Mouse (Mus musculus) right cerebral cortex, postnatal 25 days (tissue): ENCODE measurements around the gene Ect2l.
A peak's percentile ranks its signal among the peaks of the same experiment; 100 is the strongest.

Experiments
- DNase-seq: peaks from one replicate; pipeline ENCODE4 v3.0.0; 2022

Ect2l gene

DNA sequence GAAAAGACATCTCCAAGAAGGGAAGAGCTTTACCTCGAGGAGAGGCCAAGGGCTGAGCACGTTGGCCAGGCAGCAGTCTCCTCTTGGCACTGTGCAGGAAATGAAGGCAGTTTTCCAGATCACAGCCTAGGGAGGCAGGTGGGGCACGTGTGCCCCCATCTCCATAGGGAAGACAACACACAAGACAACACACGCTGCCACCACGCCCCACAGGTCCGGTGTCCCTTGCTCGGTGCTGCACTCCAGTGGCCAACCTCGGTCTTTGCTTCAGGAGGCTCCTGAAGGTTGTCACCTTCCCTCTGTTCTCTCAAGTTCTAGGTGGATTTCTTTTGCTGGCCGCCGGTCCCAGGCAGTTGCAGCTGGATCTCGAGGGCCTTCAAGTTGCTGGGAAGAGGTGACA lies at the start of gene Ect2l:
Gene Ect2l (minus strand): TSS at position 165 of the 400 bp plus-strand sequence.
- no peak for DNase-seq

DNA sequence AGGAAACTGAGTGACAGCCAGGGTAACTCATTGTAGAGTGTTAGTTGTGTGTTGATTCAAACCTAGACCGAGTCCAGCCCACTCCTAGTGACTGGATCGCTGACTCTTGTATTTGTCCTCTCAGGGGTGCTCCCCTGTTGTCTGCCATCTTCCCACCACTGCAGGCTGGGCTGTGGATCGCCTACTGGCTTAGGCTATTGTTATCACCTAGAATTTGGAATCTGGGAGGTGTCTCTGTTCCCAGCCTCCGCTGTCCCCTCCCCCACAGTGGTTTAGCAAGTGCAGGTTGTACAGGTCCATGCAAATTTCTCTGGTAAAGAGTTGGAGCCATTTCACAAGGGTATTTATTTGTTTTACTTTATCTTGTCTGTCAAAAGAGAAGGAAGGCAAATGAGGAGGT lies 40.7 kb upstream of the Ect2l start:
- DNase-seq = no peak

DNA sequence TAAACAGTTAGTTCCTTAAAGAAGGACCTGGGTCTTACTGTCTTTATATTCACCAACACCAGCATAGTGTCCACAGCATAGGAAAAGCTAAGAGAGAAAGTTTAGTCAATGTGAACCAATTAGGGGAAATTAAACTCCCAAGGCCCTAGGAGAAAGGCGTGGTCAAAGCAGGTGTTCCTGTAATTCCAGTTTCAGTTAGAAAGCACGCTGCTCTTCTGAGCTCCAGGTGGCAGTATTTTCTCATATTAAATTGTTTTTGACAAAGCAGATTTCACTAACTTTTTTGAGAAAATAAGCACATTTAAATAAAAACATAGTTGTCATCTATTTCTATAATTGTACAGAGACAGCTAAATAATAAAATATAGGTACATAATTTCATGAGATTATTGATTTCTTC lies 32.9 kb upstream of the Ect2l start:
- DNase-seq = no peak

DNA sequence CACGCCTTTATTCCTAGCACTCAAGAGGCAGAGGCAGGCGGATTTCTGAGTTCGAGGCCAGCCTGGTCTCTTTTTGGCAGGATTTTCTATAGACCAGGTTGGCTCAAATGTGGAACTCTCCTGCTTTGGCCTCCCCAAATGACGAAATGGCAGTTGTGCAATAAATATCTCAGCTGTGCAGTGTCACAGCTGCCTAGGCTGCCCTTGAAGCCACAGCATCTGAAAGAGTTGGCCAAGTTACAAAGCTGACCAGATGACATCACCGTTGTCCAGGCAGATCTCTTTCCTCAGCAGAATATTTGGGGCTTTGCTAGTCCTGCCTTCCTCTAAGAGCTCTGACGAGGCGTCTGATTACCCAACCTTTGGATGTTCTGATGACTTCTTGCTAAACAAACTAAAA lies 26.5 kb upstream of the Ect2l start:
- no peak for DNase-seq

DNA sequence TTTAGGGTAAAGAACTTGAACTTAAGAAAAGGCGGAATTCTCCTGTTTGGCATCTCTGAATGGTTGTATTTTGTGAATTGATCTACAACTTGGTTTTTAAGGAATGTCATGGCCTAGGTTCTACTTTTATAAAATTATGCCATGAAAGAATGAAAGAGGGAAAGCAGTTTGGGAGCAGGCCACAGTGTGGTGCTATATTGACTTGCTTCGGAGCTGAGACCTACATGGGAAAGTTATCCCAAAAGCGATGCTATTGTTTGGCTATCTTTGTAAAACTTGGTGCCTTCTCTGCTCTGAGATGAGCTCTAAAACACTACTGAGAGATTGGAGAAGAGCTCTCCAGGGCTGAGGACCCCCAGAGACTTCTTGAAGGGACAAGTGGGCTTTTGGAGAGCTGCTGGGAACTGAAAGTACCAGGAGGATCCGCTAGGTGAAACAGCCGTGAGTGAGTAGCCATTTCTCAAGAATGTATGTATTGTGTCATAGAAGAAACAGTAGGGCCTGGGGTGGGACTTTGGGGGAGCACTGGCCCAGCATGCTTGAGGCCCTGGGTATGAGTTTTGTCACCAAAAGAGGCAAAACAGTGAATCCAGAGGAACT lies 25.7 kb upstream of the Ect2l start:
- no peak for DNase-seq

DNA sequence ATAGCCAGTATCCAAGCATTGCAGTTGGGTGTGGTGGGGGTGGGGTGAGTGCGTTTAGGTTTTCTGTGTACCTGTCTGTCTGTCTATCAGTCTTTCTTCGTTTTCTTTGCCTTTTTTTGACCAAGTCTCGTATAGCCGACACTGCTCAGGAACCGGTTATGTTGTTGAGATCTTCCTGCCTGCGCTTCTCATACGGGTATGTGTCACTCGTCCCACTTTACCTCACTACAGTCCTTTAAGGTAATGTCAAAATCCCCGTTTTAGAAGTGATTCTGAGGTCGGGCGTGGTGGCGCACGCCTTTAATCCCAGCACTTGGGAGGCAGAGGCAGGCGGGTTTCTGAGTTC lies 24.7 kb upstream of the Ect2l start:
- no peak for DNase-seq

DNA sequence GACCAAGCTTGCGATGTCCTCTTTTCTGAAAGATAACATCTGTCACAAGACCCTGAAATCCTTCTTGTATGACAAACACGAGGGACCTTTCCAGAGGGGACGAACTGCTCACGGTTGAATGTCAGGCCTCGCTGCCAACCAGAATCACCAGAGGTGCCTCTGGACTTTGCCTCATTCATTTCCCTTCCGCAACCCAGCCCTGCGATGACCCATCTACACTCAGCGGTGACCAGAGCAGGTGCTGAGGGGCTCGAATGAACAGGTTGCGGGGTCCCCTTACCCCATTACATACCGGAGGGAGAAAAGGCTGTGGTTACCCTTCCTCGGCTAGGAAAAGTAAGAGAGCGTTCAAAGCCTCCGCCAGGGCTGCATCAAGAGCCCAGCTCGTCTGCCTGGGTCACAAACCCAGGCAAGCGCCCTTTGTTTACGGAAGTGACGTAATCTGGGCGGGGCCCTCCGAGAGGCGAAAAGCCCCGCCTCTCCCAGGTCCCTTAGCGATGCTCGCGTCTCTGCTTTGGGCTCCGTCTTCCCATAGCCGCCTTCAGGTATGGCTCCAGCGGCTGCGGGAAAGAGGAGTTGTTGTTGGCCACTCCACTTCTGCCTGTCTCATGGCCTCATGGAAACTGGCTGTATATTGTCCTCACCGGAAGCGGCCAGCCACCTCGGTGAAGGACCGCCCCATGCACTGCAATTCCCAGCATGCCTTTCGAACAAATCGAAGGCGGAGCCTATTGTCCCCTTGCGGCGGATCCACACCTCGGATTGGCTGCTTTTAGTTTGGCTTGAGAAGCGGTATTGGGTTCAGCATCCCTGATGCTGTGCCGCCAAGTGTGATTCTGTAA lies 24.1 kb upstream of the Ect2l start, which contains the start of gene Ccdc28a:
Gene Ccdc28a (minus strand): TSS at position 439 of the 842 bp plus-strand sequence.
- DNase-seq = peak; percentile 95

DNA sequence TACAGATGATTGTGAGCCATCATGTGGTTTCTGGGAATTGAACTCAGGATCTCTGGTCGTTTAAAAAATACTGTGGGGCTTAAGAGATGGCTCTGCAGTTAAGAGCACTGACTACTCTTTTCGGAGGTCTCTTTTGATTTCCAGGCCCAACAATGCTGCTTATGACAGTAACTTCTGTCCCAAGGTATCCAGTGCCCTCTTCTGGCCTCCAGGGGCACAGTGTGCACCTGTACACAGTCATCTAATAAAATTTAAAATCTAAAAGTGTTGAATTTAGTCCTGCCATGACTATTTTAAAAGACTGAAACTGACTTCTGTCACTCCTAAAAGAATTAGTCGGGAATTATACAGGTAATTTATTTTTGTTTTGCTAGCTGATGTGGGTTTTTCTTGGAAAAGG lies 23.2 kb upstream of the Ect2l start:
- DNase-seq = no peak

DNA sequence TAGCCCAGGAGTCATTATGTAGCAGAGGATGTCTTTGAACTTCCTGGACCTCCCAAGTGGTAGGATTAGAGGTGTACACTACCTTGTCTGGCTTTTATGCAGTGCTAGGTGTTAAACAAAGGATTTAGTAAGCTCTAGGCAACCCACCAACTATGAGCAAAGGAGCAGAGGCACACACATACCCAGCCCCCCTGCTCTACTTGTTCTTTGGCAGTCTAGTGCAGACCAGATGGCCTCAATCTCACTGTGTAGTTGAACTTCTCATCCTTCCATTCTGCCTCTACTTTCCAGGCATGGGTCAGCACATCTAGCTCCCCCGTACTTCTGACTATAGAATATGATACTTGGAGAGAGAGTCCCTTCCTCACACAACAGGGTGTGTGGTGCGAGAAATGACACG lies 13.7 kb upstream of the Ect2l start:
- no peak for DNase-seq

DNA sequence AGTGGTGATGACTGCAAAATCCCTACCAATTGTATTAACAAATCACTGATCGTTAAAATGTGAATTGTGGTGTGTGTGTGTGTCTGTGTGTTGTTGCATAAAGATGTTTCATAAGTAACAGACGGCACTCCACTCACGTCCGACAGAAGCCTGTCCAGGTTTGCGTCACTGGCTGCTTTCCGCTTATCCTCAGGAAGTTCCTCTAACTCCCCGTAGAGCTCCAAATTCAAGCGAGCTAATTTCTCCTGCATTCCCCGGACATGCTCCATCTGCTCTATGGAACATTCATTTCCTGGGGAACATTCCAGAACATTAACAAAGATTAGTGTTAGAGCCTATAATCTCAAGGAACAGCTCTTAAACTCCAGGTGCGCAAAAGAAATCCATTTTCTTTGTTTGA lies 8.7 kb upstream of the Ect2l start:
- no peak for DNase-seq

DNA sequence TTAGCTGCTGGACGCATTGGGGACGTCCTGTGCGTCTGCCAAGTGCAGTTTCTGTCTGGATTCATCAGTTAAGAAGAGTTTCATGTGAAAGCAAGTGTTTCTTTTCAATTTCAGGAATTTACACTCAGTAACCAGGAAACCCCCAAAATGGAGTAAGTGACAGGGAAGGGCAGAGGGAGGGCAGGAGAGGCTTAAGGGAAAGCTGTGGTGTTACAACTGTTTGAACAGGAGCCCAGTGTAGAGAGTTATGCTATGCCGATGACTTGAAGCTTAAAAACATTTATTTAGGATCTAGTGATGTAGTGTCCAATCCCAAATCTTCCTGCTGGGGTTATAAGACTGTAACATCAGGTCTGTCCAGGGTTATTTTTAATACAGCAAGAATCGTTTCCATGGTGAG lies 3.4 kb upstream of the Ect2l start:
- DNase-seq = no peak

DNA sequence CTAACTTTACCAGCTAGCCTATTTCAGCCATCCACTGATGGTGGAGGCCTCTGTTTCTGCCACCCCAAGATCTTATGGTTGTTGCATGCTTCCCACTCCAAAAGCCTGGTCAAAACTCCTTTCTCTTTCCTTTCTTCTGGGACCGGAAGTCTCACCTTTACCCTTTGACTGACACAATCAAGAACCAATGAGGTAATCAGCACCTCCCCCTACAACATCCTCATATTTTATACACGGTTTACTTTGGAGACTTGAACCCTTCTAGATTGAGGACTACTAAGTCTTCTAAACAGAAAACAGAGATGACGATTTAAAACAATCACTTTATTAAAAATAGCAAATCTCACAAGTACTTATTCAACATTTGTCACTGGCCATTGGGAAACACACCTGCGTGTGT lies 2.7 kb upstream of the Ect2l start:
- no peak for DNase-seq

DNA sequence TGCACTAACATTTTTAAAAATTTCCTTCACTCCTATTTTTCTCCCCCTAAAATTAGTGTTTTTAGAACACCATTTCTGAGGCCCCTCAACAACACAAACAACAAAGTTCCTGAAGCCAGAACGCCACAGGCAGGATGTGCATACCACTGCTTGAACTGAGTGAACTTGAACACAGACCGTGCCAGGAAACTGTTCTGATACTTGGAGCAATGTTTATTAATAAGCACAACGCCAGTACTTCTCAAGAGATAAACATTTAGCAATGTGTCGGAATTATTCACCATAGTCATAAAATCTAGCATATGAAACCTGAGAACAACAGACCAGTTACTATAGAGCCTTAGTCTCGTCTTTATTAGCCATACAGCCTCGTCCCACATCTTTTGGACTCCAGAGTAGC lies 571 bp downstream of the Ect2l start:
- DNase-seq = no peak

DNA sequence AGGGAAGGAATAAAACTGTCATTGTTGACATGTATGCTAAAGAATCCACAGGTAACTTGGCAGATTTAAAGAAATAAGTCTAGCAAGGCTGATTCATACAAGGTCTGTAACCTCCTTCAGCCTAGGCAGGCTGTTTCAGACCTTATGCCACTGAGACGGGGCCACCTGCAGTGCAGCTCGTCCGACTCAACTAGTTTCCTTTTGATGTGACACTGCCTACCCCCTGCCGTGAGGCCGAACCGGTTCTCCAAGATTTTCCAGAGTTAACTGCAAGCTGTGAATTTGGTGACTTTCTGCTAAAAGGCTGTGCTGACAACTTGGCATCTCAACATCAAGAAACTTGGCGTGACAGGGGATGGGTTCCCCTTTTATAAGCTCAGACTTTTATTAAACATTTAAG lies 6.6 kb downstream of the Ect2l start:
- no peak for DNase-seq

DNA sequence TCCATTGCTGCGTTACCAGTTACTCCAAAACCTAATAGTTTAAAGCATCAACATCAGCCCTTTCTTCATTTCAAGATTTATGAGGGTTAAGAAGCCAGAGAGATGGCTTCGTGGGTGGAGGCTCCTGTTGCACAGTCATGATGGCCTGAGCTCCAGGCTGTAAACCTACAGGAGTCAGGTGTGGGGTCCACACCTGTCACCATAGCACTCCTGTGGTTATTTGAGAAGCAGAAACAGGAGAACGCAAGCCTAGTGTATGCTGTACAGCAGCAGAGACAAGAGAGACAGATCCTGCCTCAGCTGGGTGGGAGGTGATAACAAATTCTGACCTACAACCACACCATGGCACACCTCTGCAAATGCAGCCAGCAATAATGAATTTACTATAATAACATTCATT lies 8.3 kb downstream of the Ect2l start:
- DNase-seq = no peak

DNA sequence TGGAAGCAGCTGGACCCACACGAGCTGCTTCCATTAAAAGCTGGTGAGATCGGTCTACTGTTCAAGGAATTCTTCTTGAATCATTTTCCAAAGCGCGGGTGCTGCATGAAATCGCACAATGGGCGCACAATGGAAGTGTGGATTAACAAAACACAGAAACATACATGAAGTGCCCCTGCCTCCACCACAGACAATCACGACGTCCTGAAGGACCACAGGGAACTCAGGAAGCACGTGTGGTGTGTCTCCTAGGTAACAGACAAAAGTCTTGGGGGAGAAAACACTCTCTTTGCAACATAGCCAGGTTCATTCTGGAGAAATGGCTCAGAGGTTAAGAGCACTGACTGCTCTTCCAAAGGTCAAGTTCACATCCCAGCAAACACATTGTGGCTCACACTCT lies 10.0 kb downstream of the Ect2l start:
- no peak for DNase-seq

DNA sequence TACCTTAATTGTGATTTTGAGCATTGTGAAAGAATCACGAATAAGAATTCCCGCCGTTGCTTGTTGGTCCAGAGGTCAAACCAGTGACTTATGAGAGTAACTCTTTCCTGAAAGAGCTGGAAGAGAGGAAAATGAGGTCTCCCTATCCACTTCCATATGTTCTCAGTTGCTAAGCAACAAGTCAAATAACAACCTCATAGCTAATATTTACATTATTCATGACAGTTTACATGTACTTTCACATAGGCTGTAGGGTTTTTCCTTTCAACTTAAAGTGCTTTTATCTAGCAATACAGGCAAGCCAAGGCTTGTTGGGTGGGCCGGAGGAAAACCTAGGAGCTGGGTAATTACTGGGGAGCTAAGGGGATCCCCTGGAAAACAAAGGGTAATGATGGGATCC lies 10.8 kb downstream of the Ect2l start:
- no peak for DNase-seq

DNA sequence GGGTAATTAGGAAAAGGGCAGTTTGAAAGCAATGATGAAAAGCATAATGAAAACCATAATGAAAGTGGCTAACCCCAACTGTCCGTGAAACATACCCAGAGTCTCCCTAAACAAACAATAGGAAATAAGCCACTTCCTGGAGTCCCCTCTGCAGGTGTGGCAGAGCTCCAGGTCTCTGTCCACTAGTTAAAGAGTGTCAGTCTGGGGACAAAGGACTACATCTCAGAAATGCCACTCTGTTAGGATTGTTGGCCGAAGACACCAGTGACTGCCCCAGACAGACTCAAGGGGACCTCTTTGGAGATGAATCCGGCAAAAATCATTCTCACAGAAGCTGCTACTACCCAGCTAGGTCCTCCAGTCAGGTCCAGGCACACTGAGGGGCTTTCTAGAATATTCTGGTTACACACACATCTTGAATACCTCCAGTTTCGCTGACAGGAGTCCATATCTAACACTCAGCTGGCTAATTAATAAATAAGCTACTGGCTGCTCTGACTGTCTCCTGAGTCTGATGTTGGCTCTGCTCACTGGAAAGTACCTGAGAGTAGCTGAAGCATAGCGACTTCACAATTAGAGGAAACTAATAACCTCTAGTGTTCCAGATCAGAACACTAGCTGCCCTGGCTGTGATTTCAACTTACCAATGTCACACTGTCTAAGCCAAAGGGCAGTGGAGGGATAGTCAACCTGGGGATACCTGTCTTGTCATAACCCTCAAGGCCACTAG lies 12.2 kb downstream of the Ect2l start:
- no peak for DNase-seq

DNA sequence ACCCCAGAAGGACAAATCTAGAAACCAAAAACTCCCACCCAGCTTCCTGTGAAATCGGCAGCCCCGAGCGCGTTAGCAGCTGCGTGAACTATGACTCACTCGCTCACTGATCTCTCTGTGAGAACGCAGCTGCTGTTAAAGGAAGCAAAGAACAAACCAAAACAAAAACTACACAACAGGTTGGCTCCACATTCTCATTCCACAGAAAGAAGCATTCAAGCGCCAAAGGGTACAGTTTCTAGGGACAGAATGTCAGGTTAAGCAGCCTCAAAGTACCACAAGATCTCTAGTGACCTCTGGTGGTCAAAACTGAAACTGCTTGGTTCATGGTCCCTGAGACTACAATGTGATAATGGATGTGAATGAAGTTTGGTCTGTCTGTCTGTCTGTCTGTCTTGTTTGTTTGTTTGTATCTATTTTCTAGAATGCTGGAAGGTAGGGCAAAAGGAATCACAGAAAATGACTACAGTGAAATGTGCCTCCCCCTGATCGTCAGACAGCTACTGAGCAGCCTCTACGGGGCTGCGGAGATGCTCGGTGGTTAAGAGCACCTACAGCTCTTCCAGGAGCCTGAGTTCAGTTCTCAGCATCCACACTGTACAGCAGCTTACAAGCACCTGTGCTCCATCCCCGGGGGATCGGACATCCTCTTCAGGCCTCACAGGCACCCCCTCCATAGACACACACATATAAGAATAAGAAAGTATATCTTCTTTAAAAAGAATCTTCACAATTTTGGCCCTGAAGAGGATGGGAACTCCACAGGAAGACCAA lies 13.3 kb downstream of the Ect2l start:
- DNase-seq = peak; percentile 31

DNA sequence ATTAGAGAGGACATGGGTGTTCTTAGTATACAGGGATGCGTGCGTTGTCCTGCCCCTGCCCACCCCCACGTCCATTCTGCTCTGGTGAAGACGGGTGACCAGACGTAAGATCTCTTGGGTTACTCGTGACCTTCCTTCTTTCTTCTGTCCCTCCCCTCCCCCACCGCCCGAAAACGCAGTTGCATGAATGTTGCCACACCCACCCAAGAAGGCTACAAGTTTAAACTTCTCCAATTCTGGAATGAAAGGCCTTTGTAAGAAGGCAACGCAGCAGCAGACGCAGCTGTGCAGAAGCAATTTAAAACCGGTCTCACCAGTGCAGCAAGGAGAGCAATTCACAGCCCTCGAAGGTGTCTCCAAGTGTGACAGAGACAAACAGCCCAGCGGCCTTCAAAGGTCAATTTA lies 16.0 kb downstream of the Ect2l start:
- no peak for DNase-seq

DNA sequence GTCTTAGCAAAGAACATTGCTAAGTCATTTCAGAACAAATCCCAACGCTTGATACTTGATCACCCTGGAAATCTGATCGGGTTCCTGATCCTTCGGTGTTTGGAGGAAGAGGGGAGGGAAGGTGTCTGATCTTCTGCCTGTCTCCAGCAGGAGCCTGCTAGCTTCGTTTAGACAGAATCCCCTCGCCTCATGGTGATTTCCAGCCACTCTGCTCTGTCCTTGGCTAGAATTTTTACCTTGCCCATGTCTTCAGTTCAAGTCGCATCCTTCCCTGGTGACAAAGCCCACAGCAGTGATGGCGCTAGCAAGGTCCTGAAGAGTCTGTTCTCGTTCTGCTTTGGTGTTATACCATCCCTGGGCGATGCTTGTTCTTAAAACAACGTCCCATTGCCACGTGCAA lies 16.5 kb downstream of the Ect2l start:
- no peak for DNase-seq

DNA sequence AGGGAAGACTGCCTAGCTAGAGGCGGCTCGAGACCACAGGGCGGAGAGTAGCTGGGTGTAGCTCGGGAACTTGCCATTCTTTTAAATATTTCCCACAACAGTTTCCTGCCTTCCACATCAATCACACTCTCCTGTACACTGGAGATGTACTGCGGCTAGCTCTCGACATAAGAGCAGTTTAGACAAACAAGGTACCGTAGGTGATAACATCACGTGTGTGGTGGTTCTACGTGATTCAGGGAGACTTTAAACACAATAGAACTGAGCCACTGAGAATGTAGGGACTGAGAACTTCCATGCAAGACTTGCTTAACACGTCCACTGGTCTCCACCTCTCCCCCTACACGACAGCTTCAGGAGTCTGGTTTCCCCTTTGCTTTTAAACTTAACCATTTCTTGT lies 17.5 kb downstream of the Ect2l start:
- no peak for DNase-seq

DNA sequence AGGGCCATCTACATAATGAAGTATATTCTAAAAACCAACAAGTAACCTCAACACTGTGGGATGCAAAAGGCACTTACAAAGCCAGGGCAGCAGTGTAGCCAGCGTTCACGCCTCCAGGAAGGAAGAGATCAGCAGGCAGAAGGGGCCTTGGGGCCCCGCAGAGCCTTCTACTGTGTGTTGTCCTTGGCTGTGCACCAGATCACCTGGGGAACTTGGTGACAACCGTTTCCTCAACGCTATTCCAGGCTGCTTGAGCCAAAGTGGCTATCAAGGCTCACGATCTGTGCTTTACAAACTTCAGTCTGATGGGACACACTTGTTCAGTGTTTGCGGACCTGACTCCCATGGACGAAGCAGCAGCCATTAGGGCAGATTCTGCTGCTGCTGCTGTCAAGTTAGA lies 19.0 kb downstream of the Ect2l start:
- DNase-seq = no peak
